Mouse (Mus musculus) Patski (cell line): ENCODE measurements at regions not wholly inside any gene's neighbourhood (a gene's known extent, or its start where the extent isn't known, plus 50 kb on each side); places are given as distances from the start of the nearest gene placed in this dataset.

Experiments
- ATAC-seq: fragments of 100-300 bp; one replicate; pipeline ENCODE4 v1.8.0; 2021
- CTCF ChIA-PET: fragments of 350-600 bp; sonication (Branson Sonifier 250); formaldehyde crosslinking; loops from one replicate; lab custom pipeline; 2022; ENCODE audit warnings: inconsistent platforms; lab: Charles Lee
- POLR2A ChIA-PET: fragments of 350-600 bp; sonication (Branson Sonifier 250); formaldehyde crosslinking; loops from one replicate; lab custom pipeline; 2022; ENCODE audit warnings: antibody characterized with exemption, inconsistent platforms; lab: Charles Lee
- DNase-seq: peaks from one replicate; pipeline ENCODE4 v3.0.0-alpha.2; 2011; ENCODE audit warnings: low read depth, low spot score
- H3K27me3 ChIP-seq: fragments of 371-371 bp; one replicate; pipeline ENCODE4 v1.5.1; 2021
- CTCF ChIP-seq: fragments of 100-300 bp; IDR thresholded peaks from one replicate; pipeline ENCODE4 v1.5.1; 2021
- in situ Hi-C: fragments of 300-500 bp; cut with MboI; formaldehyde crosslinking; loops from 3 replicates; pipeline ENCODE4 v1.11.1; 2018; ENCODE audit warnings: low pct_unique_long_range_greater_than_20kb, mixed read lengths

DNA sequence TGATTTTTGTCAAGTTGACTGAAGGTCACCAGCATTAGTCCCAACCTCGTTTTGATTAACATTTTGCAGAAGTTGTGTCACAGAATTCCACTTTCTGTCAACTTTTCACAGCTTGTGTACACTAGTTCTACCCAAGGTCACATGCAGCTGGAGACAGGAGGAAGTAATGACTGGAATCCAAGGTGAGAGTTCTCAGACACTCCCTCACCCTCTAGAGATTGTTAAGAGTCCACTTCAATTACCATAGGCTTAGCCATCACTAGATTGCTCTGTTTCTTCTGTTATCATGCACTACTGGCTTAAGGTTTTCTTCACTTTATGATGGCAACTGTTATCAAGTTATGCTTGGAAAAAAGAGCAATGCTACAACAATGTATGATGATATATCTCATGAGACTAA lies 379.0 kb downstream of the Samd5 start:
- TF ChIP-seq CTCF, result no peak
- in situ Hi-C loops, result no loop called here
- peaks cover 6% of the 10 kb centered on the region for H3K27me3 ChIP-seq
- ChIA-PET POLR2A (no interaction called here), CTCF (interaction anchor here (1.3 to 1.4 kb wide), 2 partner anchors 12 to 42 kb away, joined by 3 to 5 read pairs; no protein-coding TSS in a partner anchor)
- ATAC-seq (no peak), DNase-seq (no peak)

DNA sequence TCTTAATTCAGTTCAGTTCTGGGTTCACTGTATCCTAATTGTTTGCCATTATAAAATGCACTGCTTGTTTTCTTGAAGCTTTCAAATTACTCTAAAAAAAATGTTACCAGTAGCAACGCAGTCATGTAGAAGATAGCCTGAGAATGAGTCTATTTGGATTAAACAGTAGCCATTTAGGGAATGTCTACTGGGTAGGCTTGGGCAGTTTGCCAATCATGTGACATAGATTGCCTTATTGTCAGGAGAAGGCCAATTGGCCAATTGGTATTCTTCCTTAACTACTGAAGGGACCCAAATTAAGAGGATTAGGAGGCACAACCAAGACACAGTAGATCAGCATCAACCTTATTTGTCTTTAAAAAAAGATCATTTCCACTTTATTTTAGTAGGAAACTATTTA lies 379.7 kb downstream of the Samd5 start:
- peaks cover 2% of the 10 kb centered on the region for H3K27me3 ChIP-seq
- ATAC-seq, result no peak
- in situ Hi-C loops, result no loop called here
- TF ChIP-seq CTCF, result no peak
- ChIA-PET POLR2A (no interaction called here), CTCF (interaction anchor here (1.3 to 1.4 kb wide), 2 partner anchors 13 to 41 kb away, joined by 3 to 5 read pairs; no protein-coding TSS in a partner anchor)
- DNase-seq, result no peak

DNA sequence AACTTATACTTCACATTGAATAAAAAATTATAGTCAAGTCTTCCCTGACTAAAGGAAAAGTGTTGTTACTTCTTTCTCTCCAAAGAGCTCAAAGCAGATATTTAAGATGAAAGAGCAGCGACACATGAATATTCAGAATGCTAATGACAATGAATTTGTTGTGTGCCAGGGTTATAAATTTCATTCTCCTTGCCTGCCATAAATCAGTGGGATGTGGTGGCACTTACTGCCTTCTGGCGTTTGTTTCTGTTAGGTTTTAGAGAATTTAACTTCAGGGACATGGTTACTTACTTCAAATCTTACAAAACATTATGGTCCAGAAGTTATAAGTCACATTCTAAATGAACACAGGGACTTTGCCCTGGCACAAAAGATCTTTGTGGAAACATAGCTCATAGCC lies 380.4 kb downstream of the Samd5 start:
- TF ChIP-seq CTCF, result no peak
- in situ Hi-C loops, result no loop called here
- CTCF ChIA-PET, result interaction anchor here (1.4 kb wide), 1 partner anchor 13 kb away, joined by 5 read pairs; no protein-coding TSS in a partner anchor
- H3K27me3 ChIP-seq, result no peaks in the 10 kb centered on the region
- ATAC-seq (no peak), DNase-seq (no peak)
- POLR2A ChIA-PET, result no interaction called here

DNA sequence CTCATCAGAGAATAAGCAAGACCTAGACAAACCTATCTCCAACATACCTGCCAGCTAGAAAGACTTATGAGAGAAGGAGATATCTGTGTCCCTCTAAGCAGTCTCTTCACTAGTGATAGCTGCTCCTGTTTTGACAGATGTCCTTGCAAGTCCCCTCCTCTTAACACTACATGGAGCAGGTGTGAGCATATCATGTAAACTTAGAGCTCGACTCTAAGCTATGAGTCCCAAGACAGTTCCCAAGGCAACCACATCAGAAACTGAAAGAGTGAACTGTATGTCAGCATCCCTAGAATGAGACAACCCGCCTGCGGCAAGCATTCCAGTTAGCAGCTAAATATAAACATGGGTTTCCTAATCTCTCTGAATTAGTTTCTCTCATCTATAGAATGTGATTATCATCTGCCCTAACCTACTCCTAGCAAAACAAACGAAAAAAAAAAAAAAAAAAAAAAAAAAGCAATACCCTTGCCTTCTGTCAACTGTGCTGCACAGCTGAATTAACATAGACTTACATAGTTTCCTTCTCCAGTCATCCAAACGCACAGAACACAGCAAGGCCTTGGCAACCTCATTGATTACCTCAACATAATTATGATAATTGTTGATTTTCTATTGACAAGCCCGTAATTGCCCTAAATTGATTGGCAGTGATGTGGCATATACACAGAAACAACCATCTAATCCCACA lies 383.4 kb downstream of the Samd5 start:
- no peaks in the 10 kb centered on the region for H3K27me3 ChIP-seq
- POLR2A ChIA-PET, result no interaction called here
- in situ Hi-C loops, result no loop called here
- CTCF ChIA-PET, result no interaction called here
- TF ChIP-seq CTCF, result no peak
- ATAC-seq (no peak), DNase-seq (no peak)

DNA sequence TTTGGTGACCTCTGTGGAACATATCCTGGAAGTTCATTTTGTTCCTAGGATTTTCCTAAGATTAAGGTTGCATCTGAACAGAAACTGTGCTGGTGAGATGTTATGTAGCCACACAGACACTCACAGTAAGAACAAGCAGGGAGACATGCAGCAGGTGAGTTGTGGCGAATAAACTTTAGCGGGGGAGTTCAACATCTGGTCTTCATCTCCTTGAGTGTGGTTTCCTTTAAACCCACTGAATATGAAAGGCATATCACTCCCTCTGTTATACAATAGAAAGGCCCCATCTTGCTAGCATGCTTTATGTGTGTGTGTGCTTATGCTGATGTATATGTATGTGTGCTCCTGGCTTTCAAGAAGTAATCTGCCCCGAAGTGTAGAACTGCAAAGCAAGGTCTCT lies 387.1 kb upstream of the Sash1 start:
- TF ChIP-seq CTCF, result no peak
- H3K27me3 ChIP-seq, result no peaks in the 10 kb centered on the region
- ChIA-PET POLR2A (no interaction called here), CTCF (no interaction called here)
- DNase-seq (no peak), ATAC-seq (no peak)
- in situ Hi-C loops, result no loop called here

DNA sequence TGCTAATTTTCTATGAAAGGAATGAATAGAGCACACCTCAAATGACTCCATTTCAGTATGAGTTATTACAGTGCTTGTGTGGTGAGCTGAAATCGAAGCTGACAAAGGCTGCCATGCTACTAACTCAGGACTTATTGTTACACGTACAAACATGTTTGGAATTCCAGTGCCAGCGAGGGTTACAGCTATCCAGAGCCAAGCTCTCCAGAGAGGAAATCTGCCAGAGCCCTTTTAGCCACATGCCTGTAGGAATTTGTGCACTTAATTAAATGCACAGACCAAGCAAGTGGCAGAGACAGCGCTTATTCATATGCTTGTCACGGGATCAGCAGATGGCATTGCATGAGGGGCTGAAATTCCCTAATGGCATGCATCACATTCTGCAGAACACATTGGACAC lies 386.4 kb upstream of the Sash1 start:
- POLR2A ChIA-PET, result no interaction called here
- no peak for TF ChIP-seq CTCF
- in situ Hi-C loops, result no loop called here
- H3K27me3 ChIP-seq, result no peaks in the 10 kb centered on the region
- CTCF ChIA-PET, result no interaction called here
- ATAC-seq, result no peak
- DNase-seq, result no peak

DNA sequence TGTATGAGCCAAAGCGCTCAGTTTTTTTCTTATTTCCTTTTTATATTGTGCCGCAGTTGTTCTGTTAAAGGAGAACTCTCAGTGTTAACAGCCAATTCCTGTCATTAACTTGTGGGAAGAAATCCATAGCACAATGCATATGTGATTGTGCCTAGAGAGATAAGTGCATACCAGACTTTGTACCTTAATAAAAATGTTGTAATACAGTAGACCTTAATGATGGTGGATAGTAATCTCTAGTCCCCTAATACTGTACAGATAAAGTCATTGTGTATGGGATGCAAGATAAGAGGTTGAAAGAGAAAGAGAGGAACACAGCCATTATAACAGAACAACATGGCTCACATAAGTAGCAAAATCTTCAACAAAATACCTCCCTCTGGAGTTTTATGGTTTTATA lies 379.7 kb upstream of the Sash1 start:
- no peak for TF ChIP-seq CTCF
- CTCF ChIA-PET, result interaction anchor here (0.8 kb wide), 1 partner anchor 24 kb away, joined by 3 read pairs; no protein-coding TSS in a partner anchor
- in situ Hi-C loops, result no loop called here
- DNase-seq (no peak), ATAC-seq (no peak)
- POLR2A ChIA-PET, result no interaction called here
- peaks cover 4% of the 10 kb centered on the region for H3K27me3 ChIP-seq

DNA sequence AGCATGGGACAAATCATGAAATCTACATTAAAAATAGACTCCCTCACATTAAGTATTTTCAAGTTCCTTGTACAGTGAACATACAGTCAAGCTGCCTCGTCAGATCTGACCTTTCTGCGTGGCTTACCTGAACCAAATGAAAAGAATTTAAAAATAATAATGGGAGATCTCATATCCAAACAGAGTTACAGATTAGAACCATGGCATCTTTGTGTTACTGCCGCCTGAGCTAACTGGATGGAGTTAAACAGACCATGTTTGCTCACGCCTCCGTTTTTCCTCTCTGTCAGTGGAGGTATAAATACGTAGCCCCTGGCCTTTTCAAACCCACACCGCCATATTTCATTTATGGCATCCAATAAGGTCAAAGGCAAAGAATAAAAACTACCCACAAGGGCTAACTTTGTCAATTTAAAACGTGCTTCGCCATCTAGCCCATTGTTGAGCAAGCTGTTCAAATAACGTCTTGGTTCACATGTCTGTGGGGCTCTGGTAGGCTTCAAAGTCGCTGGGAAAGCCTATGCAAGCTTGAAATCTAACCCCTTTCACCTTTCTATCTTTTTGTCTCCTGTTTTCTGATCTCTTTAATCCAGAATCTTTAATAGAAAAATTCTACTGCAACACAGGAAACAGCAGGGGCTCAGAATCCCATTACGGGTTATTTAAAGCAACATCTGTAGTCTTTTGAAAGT lies 378.6 kb upstream of the Sash1 start:
- CTCF ChIA-PET, result no interaction called here
- H3K27me3 ChIP-seq, result peaks cover 4% of the 10 kb centered on the region
- POLR2A ChIA-PET, result interaction anchor here (0.6 kb wide), 1 partner anchor 92 kb away, joined by 3 read pairs; no protein-coding TSS in a partner anchor
- no peak for ATAC-seq
- in situ Hi-C loops, result no loop called here
- no peak for TF ChIP-seq CTCF
- DNase-seq, result no peak

DNA sequence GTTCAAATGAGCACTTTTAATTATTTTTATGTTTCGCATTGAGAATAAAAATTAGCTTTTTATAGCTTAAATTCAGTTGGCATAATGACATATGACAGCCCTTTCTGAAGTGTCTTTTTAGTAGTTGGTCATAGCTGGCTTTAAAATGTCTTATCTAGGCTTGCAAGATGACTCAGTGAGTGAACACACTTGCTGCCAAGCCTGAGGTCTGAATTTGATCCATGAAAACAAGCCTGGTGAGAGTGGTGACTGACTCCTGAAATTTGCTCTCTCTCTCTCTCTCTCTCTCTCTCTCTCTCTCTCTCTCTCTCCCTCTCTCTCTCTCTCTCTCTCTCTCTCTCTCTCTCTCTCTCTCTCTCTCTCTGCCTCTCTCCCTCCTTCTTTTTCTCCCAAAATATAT lies 372.8 kb upstream of the Sash1 start:
- TF ChIP-seq CTCF, result no peak
- no peak for ATAC-seq
- no peak for DNase-seq
- no peaks in the 10 kb centered on the region for H3K27me3 ChIP-seq
- ChIA-PET POLR2A (no interaction called here), CTCF (no interaction called here)
- in situ Hi-C loops, result no loop called here

DNA sequence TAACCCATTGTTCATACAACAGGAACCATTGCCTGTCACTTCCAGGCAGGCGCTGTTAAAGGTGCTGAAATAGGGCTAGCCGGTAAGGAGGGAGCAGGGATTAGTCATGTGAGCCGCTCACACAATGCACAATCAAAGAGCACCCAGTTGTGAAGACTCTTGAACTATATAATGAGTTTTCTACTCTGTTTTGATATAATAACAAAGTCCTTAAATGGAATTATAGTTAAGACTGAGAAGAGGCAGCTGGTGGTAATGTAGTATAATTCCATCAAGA lies 367.0 kb upstream of the Sash1 start:
- TF ChIP-seq CTCF, result no peak
- no peak for ATAC-seq
- no peak for DNase-seq
- in situ Hi-C loops, result no loop called here
- CTCF ChIA-PET, result no interaction called here
- H3K27me3 ChIP-seq, result no peaks in the 10 kb centered on the region
- POLR2A ChIA-PET, result no interaction called here

DNA sequence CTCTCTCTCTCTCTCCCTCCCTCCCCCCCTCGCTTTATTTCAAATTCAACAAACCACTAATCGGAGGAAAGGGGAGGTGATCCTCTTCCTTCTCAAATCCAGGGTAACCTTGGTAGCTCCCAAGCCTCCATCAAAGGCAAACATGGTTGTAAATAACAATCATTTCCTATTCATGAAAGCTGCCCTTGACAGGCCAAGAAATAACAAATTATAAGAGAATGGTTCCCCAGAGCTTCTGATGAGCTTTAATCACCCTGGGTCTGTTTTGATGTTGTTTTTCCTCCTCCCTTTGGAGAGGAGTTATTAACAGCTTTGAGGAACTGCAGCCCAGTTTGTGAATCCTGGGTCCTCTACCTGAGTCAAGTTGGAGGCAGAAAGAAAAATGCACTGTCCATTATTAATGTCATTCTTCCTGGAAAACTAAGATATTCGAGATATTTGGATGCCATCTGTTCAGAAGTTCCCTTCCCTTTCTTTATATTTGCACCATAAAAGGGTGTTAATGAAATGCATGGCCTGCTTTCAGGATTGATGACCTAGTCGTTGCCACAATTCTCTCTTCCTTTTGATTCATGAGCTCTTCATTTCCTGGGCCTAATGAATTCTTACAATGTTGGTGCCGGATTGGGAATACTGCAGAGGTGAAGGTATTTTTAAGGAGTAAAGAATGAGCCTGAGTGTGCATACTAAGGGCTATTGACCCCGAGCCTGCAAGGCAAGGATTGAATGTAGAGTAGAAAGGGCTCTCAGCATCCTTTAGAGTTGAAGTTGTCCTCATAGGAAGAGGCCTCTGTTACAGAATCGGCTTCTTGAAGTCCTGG lies 366.5 kb upstream of the Sash1 start:
- H3K27me3 ChIP-seq, result no peaks in the 10 kb centered on the region
- DNase-seq, result no peak
- ATAC-seq, result no peak
- in situ Hi-C loops, result no loop called here
- ChIA-PET POLR2A (interaction anchor here (0.6 kb wide), 1 partner anchor 344 kb away, joined by 3 read pairs; no protein-coding TSS in a partner anchor), CTCF (no interaction called here)
- no peak for TF ChIP-seq CTCF
